Mouse (Mus musculus): Measurements from ENCODE around the gene Irx5. TPM values are rescaled to one million over a fixed set of nuclear protein-coding genes. Genes with fewer than 3 reads are reported as not detected.

Irx5 gene
- polyA plus RNA-seq, 1 experiment from 2014 or later = 4.0 TPM

DNA sequence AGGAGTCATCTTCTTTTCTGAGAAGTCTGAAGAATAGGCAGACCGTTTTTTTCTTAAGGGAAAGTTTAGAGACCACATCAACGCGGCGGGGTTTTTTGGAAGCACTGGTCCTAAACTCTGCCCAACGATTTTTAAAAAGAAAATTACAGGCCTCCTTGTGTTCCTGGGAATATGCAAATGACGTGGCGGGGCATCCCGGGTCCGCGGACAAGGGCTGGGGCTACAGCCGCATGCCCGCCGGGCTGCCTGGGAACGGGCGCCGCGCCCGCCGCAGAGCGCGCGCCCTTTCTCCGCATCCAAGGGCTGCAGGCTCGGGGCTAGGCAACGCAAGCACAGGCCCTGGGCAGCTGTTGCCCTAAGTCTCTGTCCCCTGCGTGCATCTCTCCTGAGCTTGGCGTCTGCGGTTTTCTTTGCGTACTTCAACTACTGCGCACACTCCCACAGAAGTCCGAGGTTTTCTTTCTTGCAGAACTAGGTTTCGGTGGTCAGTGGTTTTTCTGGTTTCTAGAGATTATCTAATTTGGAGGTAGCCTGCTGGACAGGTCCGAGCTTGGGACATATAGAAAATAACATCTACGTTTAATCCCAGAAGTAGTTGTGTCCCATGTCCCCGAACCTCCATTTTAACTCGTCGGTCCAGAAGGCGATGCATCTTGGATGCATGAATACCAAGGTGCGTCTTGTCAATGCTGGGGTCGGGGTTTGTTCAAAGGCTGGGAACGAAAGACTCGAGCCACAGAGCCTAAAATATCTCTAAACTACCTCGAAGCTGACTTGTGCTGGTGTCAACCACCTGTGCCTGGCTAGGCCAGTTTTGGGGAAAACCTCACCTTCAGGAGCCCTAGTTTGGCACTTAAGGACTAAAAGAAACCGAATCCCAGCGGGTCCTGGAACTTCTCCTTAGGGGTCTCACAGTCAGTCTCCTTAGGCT, 6.1 kb downstream of the Irx5 start:
- Histone ChIP-seq H3K36me3 (ENCODE audit: control insufficient read depth, insufficient read depth, low read length) (no peaks in the 10 kb centered on the region), H3K4me2 (replicated peaks; ENCODE audit: low read depth, low read length) (peak overlapping the region; percentile 1), H3K27me3 (ENCODE audit: control insufficient read depth, insufficient read depth, low read length) (peaks cover 65% of the 10 kb centered on the region), H3K9me3 (ENCODE audit: control insufficient read depth, low read depth, low read length) (no peaks in the 10 kb centered on the region), H3K4me3 (ENCODE audit: low read depth, low read length) (peak overlapping the region; percentile 18; the same call in 1 of the 2 replicates), H3K4me1 (ENCODE audit: control insufficient read depth, insufficient read depth, low read length) (peaks cover 3% of the 10 kb centered on the region; the same call in 1 of the 2 replicates), H3K27ac (ENCODE audit: low read length) (no peak overlapping the region; the same call in 1 of the 2 replicates), H3K9ac (replicated peaks; ENCODE audit: low read depth, low read length) (no peak overlapping the region)
- 2% methylated on average over 45 of the region's 45 CpGs for WGBS
- no peak for ATAC-seq (ENCODE audit: insufficient number of reproducible peaks, insufficient read depth, low FRiP score, low read depth)

DNA sequence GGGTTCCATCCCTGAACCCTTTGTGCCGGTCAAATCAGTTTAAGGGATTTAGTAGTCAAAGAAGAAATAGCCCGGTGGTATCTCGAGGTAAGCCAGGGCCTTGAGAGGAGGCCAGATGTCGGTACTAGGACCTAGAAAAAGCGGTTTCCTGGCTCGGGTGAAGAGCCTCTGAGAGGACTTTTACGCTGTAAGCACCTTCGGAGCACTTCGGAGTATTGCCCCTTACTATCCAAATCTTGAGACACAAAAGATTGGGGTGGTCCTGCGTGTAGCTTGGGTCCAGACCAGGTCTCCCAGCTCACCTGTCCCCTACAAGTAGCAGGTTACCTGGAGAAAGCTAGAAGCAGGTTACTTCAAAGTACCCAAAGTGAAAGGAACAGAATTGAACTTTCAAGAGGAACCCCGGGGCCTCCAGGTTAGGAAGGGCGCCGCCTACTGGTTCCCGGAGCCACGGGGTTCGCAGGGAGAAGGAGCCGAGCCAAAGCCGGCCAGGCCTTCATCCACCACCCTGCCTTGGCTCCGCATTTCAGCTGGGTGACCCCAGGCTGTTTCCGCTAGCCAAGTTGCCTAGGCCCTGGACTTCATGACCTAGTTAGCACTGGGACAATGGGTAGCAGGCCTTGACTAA, 6.8 kb downstream of the Irx5 start:
- H3K27me3 ChIP-seq (ENCODE audit: control insufficient read depth, insufficient read depth, low read length) = peaks cover 65% of the 10 kb centered on the region
- H3K4me3 ChIP-seq (ENCODE audit: low read depth, low read length) = no peak overlapping the region
- no peak for ATAC-seq (ENCODE audit: insufficient number of reproducible peaks, insufficient read depth, low FRiP score, low read depth)
- no peak overlapping the region for H3K9ac ChIP-seq (replicated peaks; ENCODE audit: low read depth, low read length)
- no peaks in the 10 kb centered on the region for H3K9me3 ChIP-seq (ENCODE audit: control insufficient read depth, low read depth, low read length)
- no peak overlapping the region for H3K27ac ChIP-seq (ENCODE audit: low read length)
- H3K4me1 ChIP-seq (ENCODE audit: control insufficient read depth, insufficient read depth, low read length) = peaks cover 3% of the 10 kb centered on the region; the same call in 1 of the 2 replicates
- WGBS = 6% methylated on average over 20 of the region's 20 CpGs
- no peaks in the 10 kb centered on the region for H3K36me3 ChIP-seq (ENCODE audit: control insufficient read depth, insufficient read depth, low read length)
- H3K4me2 ChIP-seq (replicated peaks; ENCODE audit: low read depth, low read length) = peak overlapping the region; percentile 1; the same call in 1 of the 2 replicates

DNA sequence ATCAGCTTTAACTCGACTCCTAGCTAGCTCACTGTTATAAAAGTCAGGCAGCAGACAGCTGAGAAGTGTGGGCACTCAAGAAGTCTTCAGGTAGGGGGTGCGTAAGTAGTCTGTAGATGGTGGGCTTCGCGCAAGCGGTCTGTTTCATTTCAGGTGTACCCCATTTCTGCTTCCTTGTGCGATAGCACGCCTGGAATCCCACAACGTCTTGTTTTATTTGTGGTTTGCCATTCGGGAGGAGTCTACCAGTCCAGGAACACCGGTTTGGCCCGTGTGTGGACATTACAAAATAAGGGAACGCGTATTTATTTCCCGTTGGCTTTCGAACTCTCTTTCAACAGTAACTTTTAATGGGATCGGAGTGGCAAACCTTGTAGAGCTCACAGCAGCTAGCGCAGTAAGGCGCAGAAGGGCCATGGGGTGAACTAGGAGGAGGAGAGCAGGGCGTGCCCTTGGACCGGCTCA, 7.4 kb downstream of the Irx5 start:
- Histone ChIP-seq H3K9ac (replicated peaks; ENCODE audit: low read depth, low read length) (no peak overlapping the region), H3K4me1 (ENCODE audit: control insufficient read depth, insufficient read depth, low read length) (peaks cover 3% of the 10 kb centered on the region; the same call in 1 of the 2 replicates), H3K27me3 (ENCODE audit: control insufficient read depth, insufficient read depth, low read length) (peaks cover 64% of the 10 kb centered on the region), H3K4me3 (ENCODE audit: low read depth, low read length) (no peak overlapping the region), H3K9me3 (ENCODE audit: control insufficient read depth, low read depth, low read length) (no peaks in the 10 kb centered on the region), H3K4me2 (replicated peaks; ENCODE audit: low read depth, low read length) (peak overlapping the region; percentile 1; the same call in 1 of the 2 replicates), H3K27ac (ENCODE audit: low read length) (no peak overlapping the region), H3K36me3 (ENCODE audit: control insufficient read depth, insufficient read depth, low read length) (no peaks in the 10 kb centered on the region)
- WGBS = 13% methylated on average over 20 of the region's 20 CpGs
- ATAC-seq (ENCODE audit: insufficient number of reproducible peaks, insufficient read depth, low FRiP score, low read depth) = no peak

DNA sequence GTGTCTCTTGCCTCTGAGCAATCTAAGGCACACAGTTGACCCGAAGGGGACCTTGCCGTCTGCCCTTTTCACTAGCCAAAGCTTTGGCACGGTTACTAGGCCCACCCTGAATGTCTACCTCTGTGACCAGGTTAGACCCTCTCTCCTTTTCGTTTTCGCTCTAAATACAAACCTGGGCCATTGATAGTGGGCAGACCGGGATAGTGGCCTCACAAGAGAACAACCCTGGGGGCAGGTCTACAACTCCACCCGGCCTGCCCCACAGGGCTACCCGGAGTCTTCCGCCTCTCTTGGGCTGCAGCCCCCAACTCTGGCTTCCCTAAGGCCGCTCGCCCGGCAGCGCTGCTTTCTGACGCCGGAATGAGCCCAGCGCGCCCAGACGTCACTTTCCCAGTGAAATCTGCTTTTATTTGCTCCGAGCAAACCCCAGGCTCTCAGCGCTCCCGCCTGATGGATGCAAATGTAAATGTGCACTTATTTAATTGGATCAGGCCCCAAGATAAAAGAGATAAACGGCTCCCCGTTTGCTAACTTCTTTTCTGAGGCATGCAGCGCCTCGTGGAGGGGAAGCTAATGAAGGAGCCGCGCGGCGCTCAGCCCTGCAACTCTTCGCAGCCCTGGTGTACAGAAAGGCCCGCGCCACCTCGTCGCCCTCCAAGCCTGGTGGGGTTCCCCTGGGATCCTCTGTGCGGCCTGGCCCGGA, 8.0 kb downstream of the Irx5 start:
- Histone ChIP-seq H3K9ac (replicated peaks; ENCODE audit: low read depth, low read length) (no peak overlapping the region), H3K4me1 (ENCODE audit: control insufficient read depth, insufficient read depth, low read length) (peaks cover under 1% of the 10 kb centered on the region; the same call in 1 of the 2 replicates), H3K4me2 (replicated peaks; ENCODE audit: low read depth, low read length) (peak overlapping the region; percentile 1; the same call in 1 of the 2 replicates), H3K4me3 (ENCODE audit: low read depth, low read length) (peak overlapping the region; percentile 5; the same call in 1 of the 2 replicates), H3K9me3 (ENCODE audit: control insufficient read depth, low read depth, low read length) (no peaks in the 10 kb centered on the region), H3K27ac (ENCODE audit: low read length) (no peak overlapping the region), H3K27me3 (ENCODE audit: control insufficient read depth, insufficient read depth, low read length) (peaks cover 63% of the 10 kb centered on the region), H3K36me3 (ENCODE audit: control insufficient read depth, insufficient read depth, low read length) (no peaks in the 10 kb centered on the region)
- ATAC-seq (ENCODE audit: insufficient number of reproducible peaks, insufficient read depth, low FRiP score, low read depth) = no peak
- 2% methylated on average over 36 of the region's 36 CpGs for WGBS

DNA sequence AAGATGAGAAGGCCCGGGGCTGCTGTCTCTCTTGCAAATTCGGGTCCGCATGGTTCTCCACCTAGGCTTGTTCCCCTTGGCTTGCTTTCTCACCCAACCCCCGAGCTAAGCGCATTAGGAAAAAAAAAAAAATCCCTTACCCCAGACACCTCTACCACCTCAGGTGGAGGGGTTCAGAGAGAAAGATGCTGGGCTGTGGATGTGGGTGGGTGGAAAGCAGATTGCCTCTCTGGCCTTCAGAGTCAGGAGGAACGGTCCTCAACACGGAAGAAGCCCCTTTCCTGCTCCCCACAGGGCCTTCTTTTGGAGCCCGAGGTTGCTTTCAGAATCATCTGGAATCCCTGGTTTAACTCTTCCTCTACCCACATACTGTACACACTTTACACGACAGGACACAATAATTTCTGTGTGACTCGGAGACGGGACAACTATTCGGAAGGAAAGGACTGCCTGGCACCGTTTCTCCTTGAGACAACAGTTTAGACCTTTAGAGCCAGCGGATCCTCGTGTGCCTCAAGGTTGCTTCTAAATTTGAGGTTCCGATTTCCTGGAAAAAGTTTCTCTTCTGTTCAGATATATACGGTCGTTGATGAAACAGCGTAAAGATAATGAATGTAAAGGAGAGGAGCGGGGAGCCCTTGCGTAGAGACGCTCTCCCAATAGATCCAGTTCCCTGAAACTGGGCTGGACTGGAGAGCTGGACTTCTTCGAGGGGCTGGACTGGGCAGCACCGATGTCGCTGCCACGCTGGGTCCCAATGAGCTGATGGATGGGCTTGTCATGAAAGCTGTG, 8.7 kb downstream of the Irx5 start:
- Histone ChIP-seq H3K4me1 (ENCODE audit: control insufficient read depth, insufficient read depth, low read length) (no peaks in the 10 kb centered on the region), H3K4me2 (replicated peaks; ENCODE audit: low read depth, low read length) (no peak overlapping the region), H3K4me3 (ENCODE audit: low read depth, low read length) (peak overlapping the region; percentile 5; the same call in 1 of the 2 replicates), H3K9ac (replicated peaks; ENCODE audit: low read depth, low read length) (no peak overlapping the region), H3K27ac (ENCODE audit: low read length) (no peak overlapping the region), H3K36me3 (ENCODE audit: control insufficient read depth, insufficient read depth, low read length) (no peaks in the 10 kb centered on the region), H3K27me3 (ENCODE audit: control insufficient read depth, insufficient read depth, low read length) (peaks cover 59% of the 10 kb centered on the region), H3K9me3 (ENCODE audit: control insufficient read depth, low read depth, low read length) (no peaks in the 10 kb centered on the region)
- no peak for ATAC-seq (ENCODE audit: insufficient number of reproducible peaks, insufficient read depth, low FRiP score, low read depth)
- 8% methylated on average over 26 of the region's 26 CpGs for WGBS

DNA sequence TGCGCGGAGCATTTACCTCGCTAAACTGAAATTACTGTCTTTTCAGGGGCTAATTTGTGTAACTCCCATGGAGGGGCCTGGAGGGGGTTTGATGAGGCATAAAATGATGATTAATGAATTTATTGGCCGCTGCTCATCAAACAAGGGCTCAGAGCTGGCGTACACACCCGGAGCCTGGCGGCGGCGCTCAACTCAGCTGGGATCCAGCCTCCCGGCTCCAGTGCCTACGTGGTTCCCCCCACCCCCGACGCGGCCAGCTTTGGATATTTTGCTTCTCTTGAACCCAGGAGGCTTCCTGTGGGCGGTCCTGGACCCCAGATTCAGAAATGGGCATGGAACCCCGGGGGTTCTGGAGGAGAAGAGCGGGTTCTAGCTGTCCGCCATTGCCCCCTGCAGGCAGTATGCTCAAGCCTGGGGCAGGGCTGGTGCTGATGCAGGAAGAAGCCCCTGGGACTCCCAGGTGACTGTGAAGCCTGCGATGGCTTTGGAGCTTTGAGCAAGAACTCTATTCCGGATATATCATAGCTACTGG, 9.4 kb downstream of the Irx5 start:
- Histone ChIP-seq H3K4me3 (ENCODE audit: low read depth, low read length) (no peak overlapping the region), H3K9me3 (ENCODE audit: control insufficient read depth, low read depth, low read length) (no peaks in the 10 kb centered on the region), H3K36me3 (ENCODE audit: control insufficient read depth, insufficient read depth, low read length) (no peaks in the 10 kb centered on the region), H3K27ac (ENCODE audit: low read length) (no peak overlapping the region), H3K4me2 (replicated peaks; ENCODE audit: low read depth, low read length) (no peak overlapping the region), H3K4me1 (ENCODE audit: control insufficient read depth, insufficient read depth, low read length) (no peaks in the 10 kb centered on the region), H3K27me3 (ENCODE audit: control insufficient read depth, insufficient read depth, low read length) (peaks cover 53% of the 10 kb centered on the region), H3K9ac (replicated peaks; ENCODE audit: low read depth, low read length) (no peak overlapping the region)
- ATAC-seq (ENCODE audit: insufficient number of reproducible peaks, insufficient read depth, low FRiP score, low read depth) = no peak
- WGBS = 8% methylated on average over 20 of the region's 20 CpGs

DNA sequence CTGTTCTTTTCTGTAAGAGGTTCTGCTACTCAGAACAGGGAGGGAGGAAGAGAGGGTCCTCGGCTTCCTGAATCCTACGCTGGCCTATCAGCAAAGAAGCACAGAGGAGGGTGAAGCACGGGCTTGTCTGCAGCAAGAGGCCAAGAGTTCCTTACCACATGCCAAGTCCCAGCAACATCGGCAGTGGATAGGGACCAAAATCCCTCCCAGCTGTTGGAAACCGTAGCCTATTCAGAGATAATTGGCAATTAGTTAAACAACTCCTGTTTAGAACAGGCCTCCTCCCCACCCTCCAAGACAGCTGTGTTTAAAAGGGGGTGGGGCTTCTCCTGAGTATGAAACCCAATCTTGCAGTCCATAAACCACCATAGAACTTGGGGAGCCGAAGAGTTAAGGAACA, 22.1 kb downstream of the Irx5 start:
- H3K27ac ChIP-seq (ENCODE audit: low read length) = no peak overlapping the region
- no peak for ATAC-seq (ENCODE audit: insufficient number of reproducible peaks, insufficient read depth, low FRiP score, low read depth)
- H3K4me3 ChIP-seq (ENCODE audit: low read depth, low read length) = no peak overlapping the region
- no peaks in the 10 kb centered on the region for H3K9me3 ChIP-seq (ENCODE audit: control insufficient read depth, low read depth, low read length)
- 21% methylated on average over 6 of the region's 6 CpGs for WGBS
- no peaks in the 10 kb centered on the region for H3K36me3 ChIP-seq (ENCODE audit: control insufficient read depth, insufficient read depth, low read length)
- no peaks in the 10 kb centered on the region for H3K27me3 ChIP-seq (ENCODE audit: control insufficient read depth, insufficient read depth, low read length)
- 0 out of 2 replicates have a peak, but pooled peaks cover 5% of the 10 kb centered on the region for H3K4me1 ChIP-seq (ENCODE audit: control insufficient read depth, insufficient read depth, low read length)
- H3K4me2 ChIP-seq (replicated peaks; ENCODE audit: low read depth, low read length) = no peak overlapping the region
- H3K9ac ChIP-seq (replicated peaks; ENCODE audit: low read depth, low read length) = no peak overlapping the region
